Mouse (Mus musculus) testis, adult 2 months (tissue): ENCODE results near the gene Rsph6a.

Source experiments
- CTCF ChIP-seq: fragments of 200-500 bp; IDR thresholded peaks from 2 replicates; pipeline ENCODE4 v1.5.1; 2012; ENCODE audit warnings: low read depth, mild to moderate bottlenecking, inconsistent platforms, low read length, moderate library complexity; ENCODE audit not compliant: control insufficient read depth, insufficient read depth, insufficient replicate concordance
- POLR2A ChIP-seq: fragments of 200-500 bp; IDR thresholded peaks from 2 replicates; pipeline ENCODE4 v1.6.1; 2012; ENCODE audit warnings: low read depth, mild to moderate bottlenecking, inconsistent platforms, low read length, moderate library complexity; ENCODE audit not compliant: control insufficient read depth

GRCm38 (mm10) chr7:19051161-19051560 lies 3.3 kb upstream of the Rsph6a start:
- TF ChIP-seq CTCF (no peak), POLR2A (no peak)
